ENCODE assay signal across 7 mouse cellular contexts in the genomic region with DNA sequence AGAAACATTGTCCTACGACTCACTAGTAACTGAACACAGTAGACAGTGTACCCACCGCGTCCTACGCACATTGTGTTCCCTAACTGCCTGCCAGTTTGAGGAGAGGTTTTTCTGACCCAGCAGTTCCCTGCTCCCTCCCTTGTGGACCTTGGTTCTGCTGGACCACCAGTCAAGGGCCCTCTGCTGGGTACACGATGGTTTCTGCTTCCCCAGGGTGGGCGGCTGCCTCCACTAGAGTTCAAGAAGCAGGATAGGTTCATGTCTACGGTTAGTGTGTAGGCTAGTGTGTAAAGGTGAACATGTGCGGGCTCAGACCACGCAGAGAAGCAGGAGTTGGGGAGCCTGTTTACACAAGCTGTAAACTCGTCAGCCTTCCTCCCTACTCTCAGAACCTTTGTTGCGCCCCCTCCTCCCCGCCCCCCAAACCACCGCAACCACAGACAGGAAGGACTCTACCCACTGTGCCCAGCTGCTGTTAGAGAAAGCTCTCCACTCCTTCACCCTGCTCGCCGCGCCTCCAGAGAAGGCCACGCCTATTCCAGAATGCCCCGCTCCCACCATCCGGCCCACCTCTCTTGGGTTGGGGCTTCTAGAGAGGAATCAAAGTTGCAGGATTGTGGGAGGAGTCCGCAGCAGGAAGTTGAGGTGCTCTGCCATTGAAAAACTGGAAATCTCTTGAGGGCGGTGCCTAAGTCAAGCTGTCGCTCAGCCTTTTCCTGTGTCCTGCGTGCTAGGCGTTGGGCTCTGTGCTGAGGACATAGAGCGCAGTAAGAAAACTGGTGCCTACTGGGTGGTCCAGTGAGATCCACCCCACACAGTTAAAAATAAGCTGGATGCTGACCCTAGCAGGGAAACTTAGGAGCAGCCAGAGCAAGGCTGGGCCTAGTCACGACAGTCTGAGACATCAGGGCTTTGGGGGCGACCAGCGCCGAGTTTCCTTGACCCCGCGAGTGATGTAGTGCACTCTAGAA. TPM values are rescaled to one million over a fixed set of nuclear protein-coding genes. Genes with fewer than 3 reads are reported as not detected.
DNase-seq lines count a peak whose midpoint lies in the region; ATAC-seq lines count a peak whose summit lies in the region.

TSS of gene Zfp13 (minus strand) at position 906 of the 971 bp plus-strand sequence.

- no peaks in the 10 kb centered on the region for H3K9me3 ChIP-seq in embryonic facial prominence, embryonic 11.5 days (replicated peaks; ENCODE audit: control insufficient read depth, low read length)
- no peaks in the 10 kb centered on the region for H3K9me3 ChIP-seq in limb, embryonic 10.5 days (replicated peaks)
- no peaks in the 10 kb centered on the region for H3K9me3 ChIP-seq in midbrain, embryonic 13.5 days

- no peaks in the 10 kb centered on the region for H3K4me1 ChIP-seq in embryonic facial prominence, embryonic 11.5 days (ENCODE audit: control insufficient read depth, insufficient read depth, low read length)
- H3K4me1 ChIP-seq in limb, embryonic 10.5 days: peaks cover 42% of the 10 kb centered on the region
- peaks cover 17% of the 10 kb centered on the region for H3K4me1 ChIP-seq in midbrain, embryonic 13.5 days (replicated peaks)

- peak within 1 kb of the TSS; percentile 64 for H3K9ac ChIP-seq in embryonic facial prominence, embryonic 11.5 days (replicated peaks; ENCODE audit: low read length)
- H3K9ac ChIP-seq in midbrain, embryonic 13.5 days (replicated peaks): peak within 1 kb of the TSS; percentile 40

- no peaks in the 10 kb centered on the region for H3K27me3 ChIP-seq in embryonic facial prominence, embryonic 11.5 days (ENCODE audit: control insufficient read depth, insufficient read depth, low read length)
- H3K27me3 ChIP-seq in limb, embryonic 10.5 days (ENCODE audit: low read depth, poor library complexity, severe bottlenecking): no peaks in the 10 kb centered on the region
- H3K27me3 ChIP-seq in midbrain, embryonic 13.5 days: peaks cover 3% of the 10 kb centered on the region; the same call in 1 of the 2 replicates

- no peaks in the 10 kb centered on the region for H3K36me3 ChIP-seq in embryonic facial prominence, embryonic 11.5 days (replicated peaks; ENCODE audit: control insufficient read depth, insufficient read depth, low read depth, low read length)
- H3K36me3 ChIP-seq in limb, embryonic 10.5 days: no peaks in the 10 kb centered on the region
- H3K36me3 ChIP-seq in midbrain, embryonic 13.5 days: no peaks in the 10 kb centered on the region

- 7% methylated on average over 31 of the region's 31 CpGs for WGBS in embryonic facial prominence, embryonic 11.5 days
- 9% methylated on average over 31 of the region's 31 CpGs for WGBS in limb, embryonic 10.5 days
- 12% methylated on average over 31 of the region's 31 CpGs for WGBS in midbrain, embryonic 13.5 days

- peak within 1 kb of the TSS; percentile 79 for H3K27ac ChIP-seq in embryonic facial prominence, embryonic 11.5 days (replicated peaks; ENCODE audit: low read depth, low read length)
- H3K27ac ChIP-seq in limb, embryonic 10.5 days: peak within 1 kb of the TSS; percentile 91
- 0 out of 2 replicates have a peak within 1 kb of the TSS, but pooled peaks have one; percentile 41 for H3K27ac ChIP-seq in midbrain, embryonic 13.5 days

- peak; percentile 96 for ATAC-seq in embryonic facial prominence, embryonic 11.5 days (replicated peaks; ENCODE audit: insufficient number of reproducible peaks, low FRiP score, low TSS enrichment, low read depth)
- peak; percentile 91 for ATAC-seq in granulocyte monocyte progenitor cell, adult 5-6 weeks (replicated peaks; ENCODE audit: poor library complexity, severe bottlenecking)
- peak; percentile 95 for ATAC-seq in midbrain, embryonic 13.5 days

- peak within 1 kb of the TSS; percentile 72 for H3K4me2 ChIP-seq in embryonic facial prominence, embryonic 11.5 days (ENCODE audit: low read depth, low read length)
- H3K4me2 ChIP-seq in midbrain, embryonic 13.5 days (replicated peaks): peak within 1 kb of the TSS; percentile 58

- peak within 1 kb of the TSS; percentile 37 for H3K4me3 ChIP-seq in embryonic facial prominence, embryonic 11.5 days (ENCODE audit: low read depth, low read length)
- H3K4me3 ChIP-seq in limb, embryonic 10.5 days: peak within 1 kb of the TSS; percentile 52
- peak within 1 kb of the TSS; percentile 39 for H3K4me3 ChIP-seq in midbrain, embryonic 13.5 days (replicated peaks)

- peak; percentile 94 for DNase-seq in adrenal gland, postnatal 14 days
- peak; percentile 94 for DNase-seq in embryonic facial prominence, embryonic 11.5 days (ENCODE audit: low spot score)
- DNase-seq in kidney, adult 11 months: peak; percentile 93
- DNase-seq in limb, embryonic 10.5 days (ENCODE audit: low spot score): peak; percentile 88
- peak; percentile 69 to 75 for DNase-seq in spleen, adult 18-20 months

RNA-seq across cellular contexts. Expression of gene Zfp13, which starts in this region (rescaled TPM):
- total RNA-seq in adrenal gland, postnatal 14 days (2021): 8.5 and 14.6 TPM in 2 replicates
- polyA plus RNA-seq in embryonic facial prominence, embryonic 11.5 days (2014; fragmentation: Nextera tagmentation; extraction: Ambion mirVana): 17.1 and 19.0 TPM in 2 replicates
- total RNA-seq in granulocyte monocyte progenitor cell, adult 5-6 weeks (2014; fragmentation: Nextera tagmentation): 1.7 and 2.2 TPM in 2 replicates
- 0.46 and 0.56 TPM in 2 replicates for total RNA-seq in granulocyte monocyte progenitor cell, adult 5-6 weeks (2017)
- polyA plus RNA-seq in limb, embryonic 10.5 days (2016; fragmentation: Nextera tagmentation; extraction: Ambion mirVana): 22.0 and 25.4 TPM in 2 replicates
- 26.6 and 28.7 TPM in 2 replicates for polyA plus RNA-seq in midbrain, embryonic 13.5 days (2015; fragmentation: Nextera tagmentation; extraction: Ambion mirVana)

Comparison
In these comparisons a context has a peak if more than half of its experiments do, and no peak if none do; other contexts are left out.
1. Peak in every context shown above with its lines: DNase-seq, ATAC-seq, H3K4me3 ChIP-seq and H3K27ac ChIP-seq.
2. H3K27ac ChIP-seq: peak in every context shown above with its lines; median percentile 91 in limb, embryonic 10.5 days; 79 in embryonic facial prominence, embryonic 11.5 days; 41 in midbrain, embryonic 13.5 days.